Mouse (Mus musculus): ENCODE measurements around the gene D230025D16Rik. TPM values are rescaled to one million over a fixed set of nuclear protein-coding genes. Genes with fewer than 3 reads are reported as not detected.
A peak's percentile ranks its signal among the peaks of the same experiment; 100 is the strongest.
"Not testable (repeated sequence)": the region's sequence is repeated elsewhere in the genome, so short reads cannot be mapped to it uniquely, and the experiment has no call there.

The D230025D16Rik gene
- polyA plus RNA-seq, 1 experiment from 2014 or later: 25.9 TPM

GRCm38 (mm10) chr8:105217926-105218522, 6.9 kb upstream of the D230025D16Rik start:
- Histone ChIP-seq H3K9me3 (no peaks in the 10 kb centered on the region), H3K27me3 (replicated peaks; ENCODE audit: low read depth, poor library complexity, severe bottlenecking) (no peaks in the 10 kb centered on the region), H3K4me1 (no peaks in the 10 kb centered on the region), H3K27ac (replicated peaks) (no peak overlapping the region), H3K4me3 (no peak overlapping the region), H3K36me3 (replicated peaks) (peaks cover 45% of the 10 kb centered on the region)
- DNase-seq (ENCODE audit: low spot score): no peak
- WGBS: 83% methylated on average over 5 of the region's 5 CpGs

- Histone ChIP-seq H3K4me1 (peaks cover 22% of the 10 kb centered on the region), H3K4me3 (peak overlapping the region; percentile 94), H3K36me3 (replicated peaks) (no peaks in the 10 kb centered on the region), H3K9me3 (no peaks in the 10 kb centered on the region), H3K27me3 (replicated peaks; ENCODE audit: low read depth, poor library complexity, severe bottlenecking) (no peaks in the 10 kb centered on the region), H3K27ac (replicated peaks) (no peak overlapping the region)
- 80% methylated on average over 7 of the region's 7 CpGs for WGBS
- no peak for DNase-seq (ENCODE audit: low spot score)
Measured at GRCm38 (mm10) chr8:105223850-105224249, 1.1 kb upstream of the D230025D16Rik start.

GRCm38 (mm10) chr8:105225272-105225593, 288 bp downstream of the D230025D16Rik start:
- Histone ChIP-seq H3K4me3 (peak overlapping the region; percentile 94), H3K36me3 (replicated peaks) (no peaks in the 10 kb centered on the region), H3K9me3 (no peaks in the 10 kb centered on the region), H3K27ac (replicated peaks) (peak overlapping the region; percentile 88), H3K4me1 (peaks cover 22% of the 10 kb centered on the region), H3K27me3 (replicated peaks; ENCODE audit: low read depth, poor library complexity, severe bottlenecking) (no peaks in the 10 kb centered on the region)
- WGBS: 0% methylated on average over 27 of the region's 27 CpGs
- DNase-seq (ENCODE audit: low spot score): no peak

GRCm38 (mm10) chr8:105225917-105226316, 972 bp downstream of the D230025D16Rik start:
- H3K36me3 ChIP-seq (replicated peaks): 0 out of 2 replicates have a peak, but pooled peaks cover under 1% of the 10 kb centered on the region
- WGBS: 35% methylated on average over 6 of the region's 6 CpGs
- peaks cover 22% of the 10 kb centered on the region for H3K4me1 ChIP-seq
- no peaks in the 10 kb centered on the region for H3K27me3 ChIP-seq (replicated peaks; ENCODE audit: low read depth, poor library complexity, severe bottlenecking)
- no peak for DNase-seq (ENCODE audit: low spot score)
- peak overlapping the region; percentile 94 for H3K4me3 ChIP-seq
- no peaks in the 10 kb centered on the region for H3K9me3 ChIP-seq
- no peak overlapping the region for H3K27ac ChIP-seq (replicated peaks)

GRCm38 (mm10) chr8:105231503-105232320, 6.8 kb downstream of the D230025D16Rik start:
- no peak for DNase-seq (ENCODE audit: low spot score)
- Histone ChIP-seq H3K27me3 (replicated peaks; ENCODE audit: low read depth, poor library complexity, severe bottlenecking) (no peaks in the 10 kb centered on the region), H3K36me3 (replicated peaks) (peaks cover 43% of the 10 kb centered on the region), H3K4me1 (no peaks in the 10 kb centered on the region), H3K4me3 (no peak overlapping the region), H3K27ac (replicated peaks) (no peak overlapping the region), H3K9me3 (no peaks in the 10 kb centered on the region)
- WGBS: 87% methylated on average over 12 of the region's 12 CpGs

GRCm38 (mm10) chr8:105232321-105232693, 7.4 kb downstream of the D230025D16Rik start:
- peaks cover 45% of the 10 kb centered on the region for H3K36me3 ChIP-seq (replicated peaks)
- 91% methylated on average over 4 of the region's 4 CpGs for WGBS
- not testable (repeated sequence) for H3K27ac ChIP-seq (replicated peaks); H3K9me3 ChIP-seq; H3K27me3 ChIP-seq (replicated peaks; ENCODE audit: low read depth, poor library complexity, severe bottlenecking); H3K4me3 ChIP-seq; H3K4me1 ChIP-seq; DNase-seq (ENCODE audit: low spot score)

GRCm38 (mm10) chr8:105233126-105233935, 8.4 kb downstream of the D230025D16Rik start:
- no peak overlapping the region for H3K27ac ChIP-seq (replicated peaks)
- no peaks in the 10 kb centered on the region for H3K4me1 ChIP-seq
- 76% methylated on average over 1 of the region's 1 CpGs for whole genome bisulfite sequencing
- peaks cover 53% of the 10 kb centered on the region for H3K36me3 ChIP-seq (replicated peaks)
- H3K27me3 ChIP-seq (replicated peaks; ENCODE audit: low read depth, poor library complexity, severe bottlenecking): no peaks in the 10 kb centered on the region
- no peaks in the 10 kb centered on the region for H3K9me3 ChIP-seq
- DNase-seq (ENCODE audit: low spot score): no peak
- H3K4me3 ChIP-seq: no peak overlapping the region

GRCm38 (mm10) chr8:105235206-105235605, 10.3 kb downstream of the D230025D16Rik start:
- no peaks in the 10 kb centered on the region for H3K9me3 ChIP-seq
- 79% methylated on average over 1 of the region's 1 CpGs for WGBS
- peaks cover 71% of the 10 kb centered on the region for H3K36me3 ChIP-seq (replicated peaks)
- no peak overlapping the region for H3K4me3 ChIP-seq
- no peaks in the 10 kb centered on the region for H3K27me3 ChIP-seq (replicated peaks; ENCODE audit: low read depth, poor library complexity, severe bottlenecking)
- H3K4me1 ChIP-seq: no peaks in the 10 kb centered on the region
- no peak for DNase-seq (ENCODE audit: low spot score)
- H3K27ac ChIP-seq (replicated peaks): no peak overlapping the region

- Histone ChIP-seq H3K4me1 (no peaks in the 10 kb centered on the region), H3K36me3 (replicated peaks) (peaks cover 85% of the 10 kb centered on the region), H3K27ac (replicated peaks) (no peak overlapping the region), H3K27me3 (replicated peaks; ENCODE audit: low read depth, poor library complexity, severe bottlenecking) (no peaks in the 10 kb centered on the region), H3K9me3 (no peaks in the 10 kb centered on the region), H3K4me3 (no peak overlapping the region)
- WGBS: 94% methylated on average over 14 of the region's 14 CpGs
- DNase-seq (ENCODE audit: low spot score): no peak
Measured at GRCm38 (mm10) chr8:105237442-105238142, 12.6 kb downstream of the D230025D16Rik start.

GRCm38 (mm10) chr8:105241016-105241415, 16.1 kb downstream of the D230025D16Rik start:
- H3K4me1 ChIP-seq: no peaks in the 10 kb centered on the region
- no peak overlapping the region for H3K4me3 ChIP-seq
- DNase-seq (ENCODE audit: low spot score): no peak
- 95% methylated on average over 7 of the region's 7 CpGs for whole genome bisulfite sequencing
- H3K36me3 ChIP-seq (replicated peaks): peaks cover 78% of the 10 kb centered on the region
- H3K27ac ChIP-seq (replicated peaks): no peak overlapping the region
- H3K27me3 ChIP-seq (replicated peaks; ENCODE audit: low read depth, poor library complexity, severe bottlenecking): no peaks in the 10 kb centered on the region
- no peaks in the 10 kb centered on the region for H3K9me3 ChIP-seq

- 87% methylated on average over 6 of the region's 6 CpGs for WGBS
- no peak overlapping the region for H3K4me3 ChIP-seq
- H3K27ac ChIP-seq (replicated peaks): no peak overlapping the region
- peaks cover 62% of the 10 kb centered on the region for H3K36me3 ChIP-seq (replicated peaks)
- peaks cover 21% of the 10 kb centered on the region for H3K4me1 ChIP-seq
- no peaks in the 10 kb centered on the region for H3K9me3 ChIP-seq
- no peak for DNase-seq (ENCODE audit: low spot score)
- H3K27me3 ChIP-seq (replicated peaks; ENCODE audit: low read depth, poor library complexity, severe bottlenecking): peaks cover 27% of the 10 kb centered on the region
Measured at GRCm38 (mm10) chr8:105251954-105252353, 27.0 kb downstream of the D230025D16Rik start.

All from embryonic facial prominence, embryonic 10.5 days (tissue).